Mouse (Mus musculus) C2C12 (cell line): ENCODE measurements around the gene Zscan22. TPM values are rescaled to one million over a fixed set of nuclear protein-coding genes. Genes with fewer than 3 reads are reported as not detected.

Experiments used
- H3K27me3 ChIP-seq: one replicate; pipeline ENCODE4 v1.6.1; 2011; ENCODE audit not compliant: control insufficient read depth, insufficient read depth, insufficient read length
- H3K36me3 ChIP-seq: one replicate; pipeline ENCODE4 v1.6.1; 2011; ENCODE audit not compliant: control insufficient read depth, insufficient read depth
- H3K4me3 ChIP-seq: one replicate; pipeline ENCODE4 v1.5.1; 2011; ENCODE audit warnings: mild to moderate bottlenecking, control low read depth; ENCODE audit not compliant: poor library complexity, insufficient read depth, severe bottlenecking
- H3K79me2 ChIP-seq: one replicate; pipeline ENCODE4 v1.6.1; 2011; ENCODE audit not compliant: control insufficient read depth, insufficient read depth
- H3K79me3 ChIP-seq: one replicate; pipeline ENCODE4 v1.6.1; 2011; ENCODE audit warnings: low read depth, control low read depth
- H3ac ChIP-seq: one replicate; pipeline ENCODE3; 2011; ENCODE audit warnings: low read depth; ENCODE audit not compliant: control insufficient read depth, insufficient read length
- CEBPB ChIP-seq: IDR thresholded peaks from one replicate; pipeline ENCODE4 v1.6.1; 2011; ENCODE audit warnings: low read depth, mild to moderate bottlenecking, control low read depth, moderate library complexity
- CTCF ChIP-seq: IDR thresholded peaks from one replicate; pipeline ENCODE4 v1.5.1; 2011; ENCODE audit not compliant: control insufficient read depth, insufficient read depth, insufficient read length
- FOSL1 ChIP-seq: IDR thresholded peaks from one replicate; pipeline ENCODE4 v1.8.0; 2011; ENCODE audit warnings: mild to moderate bottlenecking, low read length; ENCODE audit not compliant: poor library complexity, insufficient read depth, severe bottlenecking
- MAX ChIP-seq: IDR thresholded peaks from one replicate; pipeline ENCODE4 v1.6.1; 2011; ENCODE audit warnings: mild to moderate bottlenecking, control low read depth
- MYOD1 ChIP-seq: IDR thresholded peaks from one replicate; pipeline ENCODE4 v1.6.1; 2011; ENCODE audit warnings: low read depth; ENCODE audit not compliant: control insufficient read depth, insufficient read length
- MYOG ChIP-seq: IDR thresholded peaks from one replicate; pipeline ENCODE4 v1.6.1; 2011; ENCODE audit not compliant: control insufficient read depth, insufficient read length; ENCODE audit errors: extremely low read depth
- USF1 ChIP-seq: IDR thresholded peaks from one replicate; pipeline ENCODE4 v1.6.1; 2011; ENCODE audit warnings: low read depth, mild to moderate bottlenecking, control low read depth, moderate library complexity
- polyA plus RNA-seq: library from polyadenylated mRNA; unstranded; fragments of >200 nt; fragmentation: generic; extraction: Trizol; gene quantifications from one replicate; pipeline ENCODE4 v1.2.1, GENCODE M21; 2012; ENCODE audit warnings: missing spikeins

Gene Zscan22
- polyA plus RNA-seq, 1 experiment, result 5.1 TPM

DNA sequence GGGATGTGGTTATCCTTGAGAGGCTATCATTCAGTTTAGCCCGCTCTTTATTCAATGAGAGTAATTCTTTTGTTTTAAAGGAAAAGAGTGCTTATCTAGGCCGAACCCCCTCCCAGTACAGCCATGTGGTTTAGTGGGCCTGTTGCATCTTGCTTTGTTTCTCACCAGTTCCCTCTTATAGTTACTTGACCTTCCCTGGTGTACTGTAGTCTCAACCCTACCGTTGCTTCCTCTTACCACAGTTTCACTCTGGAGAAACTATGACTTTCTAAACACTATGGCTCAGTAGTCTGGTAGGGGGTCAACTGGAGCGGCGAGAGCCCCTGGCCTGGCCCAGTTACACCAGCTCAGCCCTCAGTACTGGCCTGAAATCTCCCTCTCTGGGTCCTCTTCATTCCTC is 10.0 kb upstream of the Zscan22 start:
- no peaks in the 10 kb centered on the region for H3K36me3 ChIP-seq
- no peaks in the 10 kb centered on the region for H3K27me3 ChIP-seq
- no peaks in the 10 kb centered on the region for H3K79me3 ChIP-seq
- no peak overlapping the region for H3ac ChIP-seq
- no peak overlapping the region for H3K4me3 ChIP-seq
- TF ChIP-seq MAX, result no peak
- TF ChIP-seq MYOG, result no peak
- TF ChIP-seq FOSL1, result no peak
- TF ChIP-seq CTCF, result no peak
- no peak for TF ChIP-seq USF1
- TF ChIP-seq CEBPB, result no peak
- TF ChIP-seq MYOD1, result no peak
- no peaks in the 10 kb centered on the region for H3K79me2 ChIP-seq

DNA sequence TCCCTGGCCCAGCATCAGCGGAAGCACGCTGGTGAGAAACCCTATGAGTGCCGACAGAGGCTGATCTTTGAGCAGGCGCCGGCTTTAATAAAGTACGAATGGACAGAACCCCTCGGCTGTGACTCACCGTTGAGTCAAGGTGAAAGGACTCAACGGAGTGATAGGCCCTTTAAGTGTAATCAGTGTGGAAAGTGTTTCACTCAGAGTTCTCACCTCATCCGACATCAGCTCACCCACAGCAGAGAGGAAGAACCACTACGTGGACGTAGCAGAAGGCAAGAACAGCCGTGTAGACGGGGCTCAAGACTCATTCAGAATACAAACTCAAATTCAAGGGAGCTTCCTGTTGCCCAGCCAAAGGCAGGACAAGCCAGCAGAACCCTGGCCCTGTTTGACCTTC is 6.7 kb upstream of the Zscan22 start:
- H3K36me3 ChIP-seq, result no peaks in the 10 kb centered on the region
- H3K4me3 ChIP-seq, result no peak overlapping the region

GRCm38 (mm10) chr7:12891334-12891733 is 6.3 kb upstream of the Zscan22 start:
- Histone ChIP-seq H3K36me3 (no peaks in the 10 kb centered on the region), H3K27me3 (no peaks in the 10 kb centered on the region), H3K79me3 (no peaks in the 10 kb centered on the region), H3ac (no peak overlapping the region), H3K4me3 (no peak overlapping the region), H3K79me2 (no peaks in the 10 kb centered on the region)
- TF ChIP-seq MYOG, result no peak
- no peak for TF ChIP-seq FOSL1
- TF ChIP-seq MAX, result no peak
- no peak for TF ChIP-seq MYOD1
- TF ChIP-seq USF1, result no peak
- no peak for TF ChIP-seq CEBPB
- no peak for TF ChIP-seq CTCF

More for the DNA sequence above, 6.7 kb upstream of the Zscan22 start:
- no peaks in the 10 kb centered on the region for H3K79me3 ChIP-seq
- H3K27me3 ChIP-seq, result no peaks in the 10 kb centered on the region
- H3ac ChIP-seq, result no peak overlapping the region
- no peaks in the 10 kb centered on the region for H3K79me2 ChIP-seq
- TF ChIP-seq USF1, result no peak
- no peak for TF ChIP-seq FOSL1
- TF ChIP-seq CTCF, result no peak
- TF ChIP-seq MYOD1, result no peak
- no peak for TF ChIP-seq CEBPB
- no peak for TF ChIP-seq MYOG
- no peak for TF ChIP-seq MAX

GRCm38 (mm10) chr7:12901517-12901916 is 3.9 kb downstream of the Zscan22 start:
- H3K4me3 ChIP-seq, result no peak overlapping the region
- peaks cover 10% of the 10 kb centered on the region for H3K79me2 ChIP-seq
- H3K36me3 ChIP-seq, result peaks cover 3% of the 10 kb centered on the region
- no peaks in the 10 kb centered on the region for H3K27me3 ChIP-seq
- no peak overlapping the region for H3ac ChIP-seq
- TF ChIP-seq MYOG (no peak), CTCF (no peak), USF1 (no peak), MAX (no peak), MYOD1 (no peak), CEBPB (no peak), FOSL1 (no peak)
- peaks cover 2% of the 10 kb centered on the region for H3K79me3 ChIP-seq

- no peak overlapping the region for H3K4me3 ChIP-seq
- no peak for TF ChIP-seq MYOG
- H3K79me3 ChIP-seq, result peaks cover 2% of the 10 kb centered on the region
Measured at GRCm38 (mm10) chr7:12903623-12904022, 6.0 kb downstream of the Zscan22 start.

GRCm38 (mm10) chr7:12905146-12905545 is 7.5 kb downstream of the Zscan22 start:
- peaks cover 2% of the 10 kb centered on the region for H3K79me3 ChIP-seq
- H3K36me3 ChIP-seq, result peaks cover 12% of the 10 kb centered on the region
- no peaks in the 10 kb centered on the region for H3K79me2 ChIP-seq
- no peak overlapping the region for H3ac ChIP-seq
- H3K4me3 ChIP-seq, result no peak overlapping the region
- no peak for TF ChIP-seq MYOD1
- H3K27me3 ChIP-seq, result no peaks in the 10 kb centered on the region

More at GRCm38 (mm10) chr7:12903623-12904022, 6.0 kb downstream of the Zscan22 start:
- H3K27me3 ChIP-seq, result no peaks in the 10 kb centered on the region
- peaks cover 12% of the 10 kb centered on the region for H3K36me3 ChIP-seq
- no peak overlapping the region for H3ac ChIP-seq
- H3K79me2 ChIP-seq, result peaks cover 2% of the 10 kb centered on the region
